In the genomic region with DNA sequence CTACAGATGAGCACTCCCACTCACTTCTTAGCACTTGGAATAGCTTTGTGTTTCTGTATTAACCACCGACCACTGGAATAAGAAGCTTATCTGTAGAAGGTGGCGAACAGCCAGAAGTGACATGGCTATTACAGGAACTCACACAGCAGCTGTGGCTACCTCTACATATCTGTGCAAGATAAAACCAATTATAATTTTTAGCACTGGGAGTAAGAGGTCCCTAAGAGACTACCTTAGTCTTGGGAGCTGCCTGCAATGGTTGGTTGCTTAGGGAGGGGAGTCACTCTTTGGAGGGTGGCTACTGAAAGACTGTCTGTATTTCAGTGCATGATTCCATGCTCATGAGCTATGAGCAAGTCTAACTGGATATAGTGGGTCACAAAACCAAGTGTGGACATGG, we compare ENCODE assay signal across 34 mouse cellular contexts.
DNase-seq lines count a peak whose midpoint lies in the region; ATAC-seq and TF ChIP-seq lines count a peak whose summit lies in the region.
"Had no signal": no experiment of that assay in that cellular context is flagged by ENCODE, and none has a peak within 500 bp of the region (broad histone marks: within the 10 kb centered on the region; RNA-seq: fewer than 3 reads in every experiment).

No protein-coding gene starts in this region.

- no peak overlapping the region for H3K9ac ChIP-seq in heart, embryonic 16.5 days (ENCODE audit: low read length)
- no peak overlapping the region for H3K9ac ChIP-seq in stomach, embryonic 16.5 days (ENCODE audit: low read length)
- H3K9ac ChIP-seq in stomach, postnatal 0 days (ENCODE audit: low read length), result no peak overlapping the region
- no peak overlapping the region for H3K9ac ChIP-seq in liver, embryonic 14.5 days (replicated peaks)
- H3K9ac ChIP-seq: embryonic facial prominence, embryonic 12.5 days; heart, embryonic 12.5 days; hindbrain, embryonic 12.5 days; limb, embryonic 12.5 days; neural tube, embryonic 12.5 days had no signal

- TF ChIP-seq EP300 in stomach, postnatal 0 days (optimal IDR thresholded peaks at IDR 0.05), result no peak
- TF ChIP-seq EP300 in liver, embryonic 14.5 days (IDR thresholded peaks at IDR 0.05; ENCODE audit: low read depth), result no peak

- H3K4me1 ChIP-seq in heart, embryonic 16.5 days (ENCODE audit: control insufficient read depth, insufficient read depth, low read length), result no peaks in the 10 kb centered on the region
- no peaks in the 10 kb centered on the region for H3K4me1 ChIP-seq in stomach, embryonic 16.5 days (ENCODE audit: control insufficient read depth, insufficient read depth, low read length)
- no peaks in the 10 kb centered on the region for H3K4me1 ChIP-seq in stomach, postnatal 0 days (replicated peaks; ENCODE audit: control insufficient read depth, insufficient read depth)
- H3K4me1 ChIP-seq in liver, embryonic 14.5 days (replicated peaks; ENCODE audit: control insufficient read depth in 2 of 2, insufficient read depth in 2 of 2, low read length in 1 of 2), result no peaks in the 10 kb centered on the region; a peak in 1 of 4 replicates
- H3K4me1 ChIP-seq: embryonic facial prominence, embryonic 12.5 days; hindbrain, embryonic 12.5 days; limb, embryonic 12.5 days; neural tube, embryonic 12.5 days had no signal

- H3K27me3 ChIP-seq in heart, embryonic 16.5 days (ENCODE audit: control insufficient read depth, insufficient read depth, low read length), result no peaks in the 10 kb centered on the region
- H3K27me3 ChIP-seq in stomach, embryonic 16.5 days (ENCODE audit: control insufficient read depth, insufficient read depth, low read length), result no peaks in the 10 kb centered on the region
- H3K27me3 ChIP-seq in stomach, postnatal 0 days (ENCODE audit: control insufficient read depth, insufficient read depth, low read length), result no peaks in the 10 kb centered on the region
- H3K27me3 ChIP-seq in liver, embryonic 14.5 days (ENCODE audit: control insufficient read depth, insufficient read depth, low read length), result no peaks in the 10 kb centered on the region
- H3K27me3 ChIP-seq: embryonic facial prominence, embryonic 12.5 days; heart, embryonic 12.5 days; hindbrain, embryonic 12.5 days; limb, embryonic 12.5 days; neural tube, embryonic 12.5 days; Patski had no signal

- WGBS in heart, embryonic 16.5 days, result 28% methylated on average over 2 of the region's 2 CpGs
- 66% methylated on average over 2 of the region's 2 CpGs for WGBS in stomach, embryonic 16.5 days
- 68% methylated on average over 2 of the region's 2 CpGs for WGBS in stomach, postnatal 0 days
- WGBS in liver, embryonic 14.5 days (ENCODE audit: insufficient replicate concordance), result 27% methylated on average over 2 of the region's 2 CpGs

- ATAC-seq in heart, embryonic 16.5 days (replicated peaks; ENCODE audit: extremely low read depth, insufficient read depth, low FRiP score), result peak; percentile 73
- 0 out of 2 replicates have a peak, but pooled peaks have one; percentile 13 for ATAC-seq in stomach, embryonic 16.5 days (ENCODE audit: insufficient read depth, low FRiP score)
- no peak for ATAC-seq in stomach, postnatal 0 days (ENCODE audit: low FRiP score, low TSS enrichment)
- ATAC-seq in liver, embryonic 14.5 days (ENCODE audit: insufficient read depth), result peak; percentile 71
- ATAC-seq: CD4-positive, CD25-positive, alpha-beta regulatory T cell, adult 4 months; forebrain, embryonic 14.5 days; hindbrain, postnatal 0 days; intestine, embryonic 16.5 days; Patski had no signal

- no peak overlapping the region for H3K27ac ChIP-seq in heart, embryonic 16.5 days (ENCODE audit: low read length)
- H3K27ac ChIP-seq in stomach, embryonic 16.5 days (ENCODE audit: low read length), result no peak overlapping the region
- H3K27ac ChIP-seq in stomach, postnatal 0 days (replicated peaks), result no peak overlapping the region
- H3K27ac ChIP-seq in liver, embryonic 14.5 days, result no peak overlapping the region
- H3K27ac ChIP-seq: embryonic facial prominence, embryonic 12.5 days; hindbrain, embryonic 12.5 days; hindbrain, postnatal 0 days; kidney, postnatal 0 days; limb, embryonic 12.5 days; macrophage; neural tube, embryonic 12.5 days had no signal

- no peaks in the 10 kb centered on the region for H3K9me3 ChIP-seq in heart, embryonic 16.5 days (replicated peaks; ENCODE audit: control insufficient read depth, low read length)
- H3K9me3 ChIP-seq in stomach, embryonic 16.5 days (replicated peaks; ENCODE audit: control insufficient read depth, low read length), result no peaks in the 10 kb centered on the region
- H3K9me3 ChIP-seq in stomach, postnatal 0 days (ENCODE audit: control insufficient read depth, low read length), result no peaks in the 10 kb centered on the region
- H3K9me3 ChIP-seq in liver, embryonic 14.5 days (ENCODE audit: control insufficient read depth, low read length), result no peaks in the 10 kb centered on the region
- H3K9me3 ChIP-seq: embryonic facial prominence, embryonic 12.5 days; heart, embryonic 12.5 days; hindbrain, embryonic 12.5 days; limb, embryonic 12.5 days; neural tube, embryonic 12.5 days had no signal

- H3K4me3 ChIP-seq in heart, embryonic 16.5 days (ENCODE audit: low read length), result no peak overlapping the region
- no peak overlapping the region for H3K4me3 ChIP-seq in stomach, embryonic 16.5 days (replicated peaks; ENCODE audit: low read length)
- no peak overlapping the region for H3K4me3 ChIP-seq in stomach, postnatal 0 days (ENCODE audit: low read depth, low read length)
- no peak overlapping the region for H3K4me3 ChIP-seq in liver, embryonic 14.5 days (ENCODE audit: insufficient read depth in 1 of 2, low read depth in 2 of 2, low read length in 2 of 2)
- H3K4me3 ChIP-seq: embryonic facial prominence, embryonic 12.5 days; heart, embryonic 12.5 days; hindbrain, embryonic 12.5 days; limb, embryonic 12.5 days; myocyte; neural tube, embryonic 12.5 days had no signal

- H3K4me2 ChIP-seq in heart, embryonic 16.5 days (ENCODE audit: low read depth, low read length), result no peak overlapping the region
- H3K4me2 ChIP-seq in stomach, embryonic 16.5 days (ENCODE audit: low read depth, low read length), result no peak overlapping the region
- H3K4me2 ChIP-seq in stomach, postnatal 0 days (replicated peaks; ENCODE audit: low read depth), result no peak overlapping the region
- H3K4me2 ChIP-seq in liver, embryonic 14.5 days (ENCODE audit: low read depth), result no peak overlapping the region
- H3K4me2 ChIP-seq: embryonic facial prominence, embryonic 12.5 days; heart, embryonic 12.5 days; hindbrain, embryonic 12.5 days; limb, embryonic 12.5 days; neural tube, embryonic 12.5 days had no signal

- no peak for DNase-seq in heart, adult 9 months (ENCODE audit: low spot score in 2 of 2)
- DNase-seq in stomach, postnatal 0 days (ENCODE audit: low spot score), result no peak
- no peak for DNase-seq in liver, embryonic 14.5 days (ENCODE audit: low read depth in 3 of 3, low spot score in 3 of 3)
- DNase-seq in cerebellum, adult 18-20 months, result no peak
- DNase-seq in kidney, postnatal 10 days, result no peak
- DNase-seq: adrenal gland, postnatal 10 days; cerebellum, adult 11 months; cerebellum, adult 9-11 months; embryo, embryonic 11 days; gastrocnemius, postnatal 14 days; heart, adult 11 months; heart, postnatal 14 days; kidney, adult 8-10 months; lung, adult 2 months; lung, postnatal 10 days; right cerebral cortex, adult 18-20 months; spleen, adult 18-20 months; thymus, adult 2 months; thymus, postnatal 36 days had no signal

- TF ChIP-seq CTCF in stomach, postnatal 0 days (IDR thresholded peaks at IDR 0.05; ENCODE audit: low read depth), result no peak
- no peak for TF ChIP-seq CTCF in liver, embryonic 14.5 days (IDR thresholded peaks at IDR 0.05; ENCODE audit: low read depth)

- H3K36me3 ChIP-seq in heart, embryonic 16.5 days (ENCODE audit: control insufficient read depth, insufficient read depth), result no peaks in the 10 kb centered on the region
- H3K36me3 ChIP-seq in stomach, embryonic 16.5 days (ENCODE audit: control insufficient read depth, insufficient read depth, low read length), result no peaks in the 10 kb centered on the region
- H3K36me3 ChIP-seq in stomach, postnatal 0 days (ENCODE audit: control insufficient read depth, insufficient read depth, low read length), result no peaks in the 10 kb centered on the region
- no peaks in the 10 kb centered on the region for H3K36me3 ChIP-seq in liver, embryonic 14.5 days (replicated peaks; ENCODE audit: control insufficient read depth, insufficient read depth, low read depth)
- H3K36me3 ChIP-seq: embryonic facial prominence, embryonic 12.5 days; heart, embryonic 12.5 days; hindbrain, embryonic 12.5 days; limb, embryonic 12.5 days; neural tube, embryonic 12.5 days had no signal
